Mouse (Mus musculus) midbrain, embryonic 12.5 days (tissue): ENCODE results near the gene Bmp8a. TPM values are rescaled to one million over a fixed set of nuclear protein-coding genes. Genes with fewer than 3 reads are reported as not detected.
A peak's percentile ranks its signal among the peaks of the same experiment; 100 is the strongest.
"Not testable (repeated sequence)": the region's sequence is repeated elsewhere in the genome, so short reads cannot be mapped to it uniquely, and the experiment has no call there.

Experiments
- ATAC-seq: fragments of 200-750 bp; cut with Nextera tagmentation; 2 replicates; pipeline ENCODE4 v1.8.0; 2017; ENCODE audit warnings: low read depth, moderate TSS enrichment, moderate library complexity; ENCODE audit not compliant: low FRiP score
- H3K27ac ChIP-seq: fragments of 300-500 bp; sonication (generic); replicated peaks from 2 replicates; pipeline ENCODE4 v1.5.1; 2016; ENCODE audit warnings: mild to moderate bottlenecking
- H3K27me3 ChIP-seq: fragments of 300-500 bp; sonication (generic); 2 replicates; pipeline ENCODE4 v1.6.1; 2016; ENCODE audit warnings: mild to moderate bottlenecking
- H3K36me3 ChIP-seq: fragments of 300-500 bp; sonication (generic); 2 replicates; pipeline ENCODE4 v1.6.1; 2016
- H3K4me1 ChIP-seq: fragments of 300-500 bp; sonication (generic); 2 replicates; pipeline ENCODE4 v1.6.1; 2016
- H3K4me2 ChIP-seq: fragments of 300-500 bp; sonication (generic); replicated peaks from 2 replicates; pipeline ENCODE4 v1.6.1; 2016; ENCODE audit warnings: mild to moderate bottlenecking, moderate library complexity
- H3K4me3 ChIP-seq: fragments of 300-500 bp; sonication (generic); 2 replicates; pipeline ENCODE4 v1.5.1; 2016; ENCODE audit warnings: mild to moderate bottlenecking
- H3K9ac ChIP-seq: fragments of 300-500 bp; sonication (generic); replicated peaks from 2 replicates; pipeline ENCODE4 v1.6.1; 2016; ENCODE audit warnings: mild to moderate bottlenecking, moderate library complexity
- H3K9me3 ChIP-seq: fragments of 300-500 bp; sonication (generic); 2 replicates; pipeline ENCODE4 v1.6.1; 2016; ENCODE audit warnings: mild to moderate bottlenecking
- WGBS: fragments of 180-500 bp; shearing (Covaris S2); methylation state at CpG from one replicate; pipeline ENCODE4 v1.1.7; 2016; 5-methylcytosine and 5-hydroxymethylcytosine counted together
- polyA plus RNA-seq: library from polyadenylated mRNA; unstranded; fragments of >200 nt; fragmentation: Nextera tagmentation; extraction: Ambion mirVana; gene quantifications from 2 replicates; pipeline ENCODE4 v1.2.1, GENCODE M21; 2016

Bmp8a gene
- polyA plus RNA-seq, 1 experiment from 2014 or later: 0.19 TPM

GRCm38 (mm10) chr4:123282915-123283674 lies 60.0 kb downstream of the Bmp8a start:
- peaks cover 25% of the 10 kb centered on the region for H3K4me1 ChIP-seq
- peak overlapping the region; percentile 58 for H3K4me3 ChIP-seq
- H3K4me2 ChIP-seq: peak overlapping the region; percentile 87
- ATAC-seq: peak; percentile 71
- H3K9ac ChIP-seq: peak overlapping the region; percentile 67
- under 1% methylated on average over 52 of the region's 55 CpGs for WGBS
- H3K9me3 ChIP-seq, H3K27me3 ChIP-seq, H3K27ac ChIP-seq: not testable (repeated sequence)
- peaks cover 28% of the 10 kb centered on the region for H3K36me3 ChIP-seq

GRCm38 (mm10) chr4:123282500-123282899 lies 60.6 kb downstream of the Bmp8a start:
- Histone ChIP-seq H3K4me3 (peak overlapping the region; percentile 58), H3K27ac (peak overlapping the region; percentile 39; the same call in 1 of the 2 replicates), H3K9me3 (no peaks in the 10 kb centered on the region), H3K36me3 (peaks cover 22% of the 10 kb centered on the region), H3K4me2 (peak overlapping the region; percentile 87), H3K27me3 (no peaks in the 10 kb centered on the region), H3K4me1 (peaks cover 25% of the 10 kb centered on the region), H3K9ac (peak overlapping the region; percentile 67; the same call in 1 of the 2 replicates)
- WGBS: under 1% methylated on average over 25 of the region's 25 CpGs
- peak; percentile 95 for ATAC-seq

GRCm38 (mm10) chr4:123280117-123280516 lies 62.9 kb downstream of the Bmp8a start:
- ATAC-seq: no peak
- Histone ChIP-seq H3K36me3 (0 out of 2 replicates have a peak, but pooled peaks cover under 1% of the 10 kb centered on the region), H3K27me3 (no peaks in the 10 kb centered on the region), H3K4me3 (no peak overlapping the region), H3K9ac (no peak overlapping the region), H3K4me2 (no peak overlapping the region), H3K4me1 (peaks cover 15% of the 10 kb centered on the region), H3K27ac (no peak overlapping the region), H3K9me3 (no peaks in the 10 kb centered on the region)
- 79% methylated on average over 3 of the region's 3 CpGs for WGBS

GRCm38 (mm10) chr4:123271063-123271462 lies 72.0 kb downstream of the Bmp8a start:
- Histone ChIP-seq H3K4me3 (no peak overlapping the region), H3K27ac (no peak overlapping the region), H3K27me3 (no peaks in the 10 kb centered on the region), H3K9ac (no peak overlapping the region), H3K36me3 (no peaks in the 10 kb centered on the region), H3K9me3 (no peaks in the 10 kb centered on the region), H3K4me2 (no peak overlapping the region), H3K4me1 (no peaks in the 10 kb centered on the region)
- ATAC-seq: no peak
- WGBS: 92% methylated on average over 3 of the region's 3 CpGs

Other genes with a start within 250 kb of the Bmp8a start
- 0.10 and 0.13 TPM in 2 replicates for gene Bmp8b, start 238.1 kb downstream of the Bmp8a start, polyA plus RNA-seq
- not detected in 2 replicates for gene Oxct2b, start 227.0 kb downstream of the Bmp8a start, polyA plus RNA-seq
- gene Ppie, start 203.3 kb downstream of the Bmp8a start, polyA plus RNA-seq: 91.9 and 99.0 TPM in 2 replicates
- gene Hpcal4, start 160.0 kb downstream of the Bmp8a start, polyA plus RNA-seq: 2.4 and 3.5 TPM in 2 replicates
- not detected in 2 replicates for gene Nt5c1a, start 141.7 kb downstream of the Bmp8a start, polyA plus RNA-seq
- gene Heyl, start 109.7 kb downstream of the Bmp8a start, polyA plus RNA-seq: 7.4 and 8.0 TPM in 2 replicates
- gene Pabpc4, start 80.9 kb downstream of the Bmp8a start, polyA plus RNA-seq: 30.7 and 35.0 TPM in 2 replicates
- not detected in 2 replicates for gene Oxct2a, start 19.6 kb downstream of the Bmp8a start, polyA plus RNA-seq